Mouse (Mus musculus) T-cell, adult 2 months (primary cell): ENCODE results near the gene Mllt11.

Experiments used
- DNase-seq: peaks from one replicate; pipeline ENCODE4 v3.0.0; 2022; ENCODE audit warnings: low spot score

Gene Mllt11

DNA sequence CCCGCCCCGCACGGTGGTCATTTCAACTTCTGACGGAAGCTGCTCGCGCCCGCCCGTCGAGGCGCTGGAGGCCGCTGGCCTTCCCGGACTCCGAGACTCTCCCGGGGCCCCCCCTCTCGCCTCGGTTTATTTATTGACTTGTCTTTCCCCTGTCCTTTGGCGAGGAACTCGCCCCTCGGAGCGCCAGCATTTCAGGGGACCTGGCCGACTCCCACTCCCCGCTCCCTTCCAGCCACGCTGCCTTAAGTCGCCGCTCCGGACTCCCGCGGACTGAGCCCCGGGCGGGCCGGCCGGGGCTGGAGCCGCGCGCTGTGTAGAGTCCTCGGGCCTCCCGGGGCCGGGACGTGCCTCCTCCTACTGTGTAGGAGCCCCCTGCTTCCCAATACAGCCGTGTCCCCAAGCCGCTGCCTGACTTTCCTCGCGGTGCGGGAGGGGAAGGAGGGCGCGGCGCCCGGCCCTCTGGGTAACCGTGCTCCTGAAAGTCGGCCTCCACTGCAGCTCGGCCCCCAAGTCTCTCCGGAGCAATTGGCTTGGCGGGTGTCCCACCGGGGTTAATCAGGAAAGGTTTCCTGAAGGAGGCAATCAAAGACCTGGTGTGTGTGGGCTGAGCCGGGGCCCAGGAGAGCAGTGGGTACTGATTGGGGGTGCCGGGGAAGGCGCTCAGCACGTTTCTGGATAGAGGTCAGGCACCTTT lies 58.6 kb downstream of the Mllt11 start:
- no peak for DNase-seq

DNA sequence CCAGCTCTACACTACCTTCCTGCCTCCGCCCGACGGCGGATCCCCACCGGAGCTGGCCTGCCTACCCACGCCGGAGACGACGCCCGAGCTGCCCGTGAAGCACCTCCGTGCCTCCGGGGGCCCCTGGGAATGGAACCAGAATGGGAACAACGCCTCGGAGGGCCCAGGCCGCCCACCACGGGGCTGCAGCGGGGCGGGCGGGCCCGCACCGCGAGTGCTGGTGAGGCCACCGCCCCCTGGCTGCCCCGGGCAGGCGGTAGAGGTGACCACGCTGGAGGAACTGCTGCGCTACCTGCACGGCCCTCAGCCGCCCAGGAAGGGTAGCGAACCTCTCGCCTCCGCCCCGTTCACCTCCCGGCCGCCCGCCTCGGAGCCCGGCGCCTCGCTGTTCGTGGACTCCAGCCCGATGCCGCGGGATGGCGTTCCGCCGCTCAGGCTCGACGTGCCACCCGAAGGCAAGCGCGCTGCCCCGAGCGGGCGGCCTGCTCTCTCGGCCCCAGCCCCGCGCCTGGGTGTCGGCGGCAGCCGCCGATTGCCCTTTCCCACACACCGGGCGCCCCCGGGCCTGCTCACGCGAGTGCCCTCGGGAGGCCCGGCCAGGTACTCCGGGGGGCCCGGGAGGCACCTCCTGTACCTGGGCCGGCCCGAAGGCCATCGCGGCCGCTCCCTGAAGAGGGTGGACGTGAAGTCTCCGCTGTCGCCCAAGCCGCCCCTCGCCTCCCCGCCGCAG lies 59.3 kb downstream of the Mllt11 start:
- DNase-seq: no peak

DNA sequence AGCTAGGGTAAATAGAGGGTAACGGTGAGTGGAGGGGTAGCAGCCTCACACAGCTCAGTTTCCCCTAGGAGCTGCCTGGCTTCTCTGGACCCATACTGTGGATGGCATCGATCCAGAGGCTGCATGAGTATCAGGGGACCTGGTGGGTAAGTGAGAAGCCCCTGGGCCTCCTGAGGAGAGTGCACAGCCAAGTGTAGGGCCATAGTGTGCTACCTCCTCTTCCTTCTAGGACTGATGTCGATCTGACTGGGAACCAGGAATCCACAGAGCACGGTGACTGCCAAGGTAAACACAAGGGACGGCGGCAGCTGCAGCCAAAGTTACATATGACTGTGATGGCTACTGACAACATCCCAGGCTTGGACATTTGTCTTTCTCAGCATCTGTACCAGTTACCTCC lies 60.9 kb downstream of the Mllt11 start:
- no peak for DNase-seq

DNA sequence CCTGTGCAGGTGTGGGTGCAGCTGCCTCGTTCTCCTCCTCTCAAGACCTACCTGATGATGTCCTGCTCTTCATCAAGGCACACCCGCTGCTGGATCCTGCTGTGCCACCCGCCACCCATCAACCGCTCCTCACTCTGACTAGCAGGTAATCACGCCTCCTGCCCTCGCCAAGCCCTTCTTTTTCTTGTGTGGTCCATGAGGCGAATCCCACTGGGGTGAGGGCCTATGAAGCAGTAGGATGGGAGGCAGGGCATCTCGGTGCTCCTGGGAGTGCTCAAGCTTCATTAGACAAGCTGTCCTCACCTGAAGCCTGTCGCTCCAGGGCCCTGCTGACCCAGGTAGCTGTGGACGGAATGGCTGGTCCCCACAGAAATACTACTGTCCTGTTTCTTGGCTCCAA lies 62.0 kb downstream of the Mllt11 start:
- DNase-seq: no peak
